36 mouse cellular contexts compared by ENCODE assay signal in the genomic region with DNA sequence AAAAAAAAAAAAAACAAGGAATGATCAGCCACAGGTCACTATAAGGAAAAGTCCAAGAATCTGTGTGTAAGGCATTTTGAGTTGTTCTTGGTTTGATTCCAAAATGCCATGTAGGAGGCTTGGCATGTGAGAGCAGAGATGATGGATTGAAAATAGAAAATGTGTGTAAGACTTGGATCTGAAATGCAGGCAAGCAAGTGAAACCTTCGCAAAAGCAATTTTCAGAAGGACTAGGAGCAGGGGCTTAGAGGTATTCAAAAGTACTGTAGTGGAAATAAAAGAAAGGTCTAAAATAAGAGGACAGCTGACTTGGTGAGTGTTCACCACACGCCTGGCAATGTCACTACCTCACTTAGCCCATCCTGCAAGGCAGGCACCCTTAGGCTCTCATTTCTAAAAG. TPM values are rescaled to one million over a fixed set of nuclear protein-coding genes. Genes with fewer than 3 reads are reported as not detected.
DNase-seq lines count a peak whose midpoint lies in the region; ATAC-seq and TF ChIP-seq lines count a peak whose summit lies in the region.
"Had no signal": no experiment of that assay in that cellular context is flagged by ENCODE, and none has a peak within 500 bp of the region (broad histone marks: within the 10 kb centered on the region; RNA-seq: fewer than 3 reads in every experiment).

No protein-coding gene starts in this region.

- ATAC-seq in frontal cortex, adult (ENCODE audit: low TSS enrichment) = peak; percentile 57
- ATAC-seq: CD4-positive, CD25-positive, alpha-beta regulatory T cell, adult 4 months; forebrain, embryonic 15.5 days; hindbrain, embryonic 16.5 days; intestine, embryonic 15.5 days; midbrain, embryonic 16.5 days had no signal

- no peak overlapping the region for H3K4me3 ChIP-seq in left cerebral cortex, adult 2 months
- no peak overlapping the region for H3K4me3 ChIP-seq in cortical plate, adult 2 months (ENCODE audit: insufficient read depth, low read length)
- H3K4me3 ChIP-seq: embryonic facial prominence, embryonic 12.5 days; forebrain, embryonic 15.5 days; gastrocnemius, adult 2 months; heart, adult 2 months; heart, embryonic 12.5 days; intestine, embryonic 15.5 days; midbrain, embryonic 10.5 days; myocyte; neural tube, embryonic 12.5 days had no signal

- no peak for TF ChIP-seq CTCF in left cerebral cortex, adult 2 months (IDR thresholded peaks at IDR 0.05)
- TF ChIP-seq CTCF in cortical plate, adult 2 months (IDR thresholded peaks at IDR 0.05; ENCODE audit: extremely low read depth, insufficient read depth, low read length) = no peak

- no peak for TF ChIP-seq POLR2A in cortical plate, adult 2 months (IDR thresholded peaks at IDR 0.05; ENCODE audit: extremely low read depth, insufficient read depth, low read length)

- H3K27ac ChIP-seq in left cerebral cortex, adult 2 months = peak overlapping the region; percentile 4; the same call in 1 of the 2 replicates
- 0 out of 2 replicates have a peak overlapping the region, but pooled peaks have one; percentile 10 for H3K27ac ChIP-seq in cortical plate, adult 2 months (ENCODE audit: insufficient read depth, low read length)
- H3K27ac ChIP-seq: embryonic facial prominence, embryonic 12.5 days; forebrain, embryonic 15.5 days; gastrocnemius, adult 2 months; heart, adult 2 months; intestine, embryonic 15.5 days; liver, embryonic 14.5 days; midbrain, embryonic 10.5 days; neural tube, embryonic 12.5 days had no signal

- DNase-seq in frontal cortex, postnatal 10 days (ENCODE audit: low spot score in 2 of 2) = no peak
- DNase-seq in left cerebral cortex, adult 2 months (ENCODE audit: extremely low spot score in 1 of 2, low spot score in 2 of 2) = no peak
- no peak for DNase-seq in left cerebral cortex, adult 8-10 months (ENCODE audit: low spot score in 2 of 2)
- peak; percentile 56 for DNase-seq in 3T3-L1 (ENCODE audit: low read depth, low spot score)
- DNase-seq in adrenal gland, adult 8-10 months = no peak
- DNase-seq: adrenal gland, postnatal 36 days; cerebellum, postnatal 25 days; embryo, embryonic 11 days; gastrocnemius, adult 2 months; gastrocnemius, postnatal 36 days; heart, adult 2 months; heart, postnatal 14 days; kidney, adult 2 months; kidney, postnatal 36 days; layer of hippocampus, postnatal 36 days; liver; lung, adult 2 months; thymus, postnatal 14 days had no signal

- H3K4me1 ChIP-seq in cortical plate, adult 2 months (ENCODE audit: control insufficient read depth, insufficient read depth, low read length) = peaks cover 8% of the 10 kb centered on the region
- H3K4me1 ChIP-seq: embryonic facial prominence, embryonic 12.5 days; forebrain, embryonic 15.5 days; intestine, embryonic 15.5 days; midbrain, embryonic 10.5 days; neural tube, embryonic 12.5 days had no signal

- intact Hi-C loops in left cerebral cortex, adult 2 months (cut with DNase I) = no loop called here

RNA-seq across cellular contexts. Expression of gene Actbl2, which starts 49.4 kb away (rescaled TPM):
- not detected for total RNA-seq in left cerebral cortex, adult 2 months (2021)
- under 1 TPM in 1 of 4 experiments, not detected in 3; 0.13 TPM for total RNA-seq in left cerebral cortex, adult 8-10 months (2022)
- polyA plus RNA-seq in cortical plate, adult 2 months (2012; rRNA removed) = 0.09 TPM in 1 of 2 replicates, not detected in the other
- total RNA-seq in adrenal gland, adult 8-10 months (2022) = not detected
- total RNA-seq: gastrocnemius, adult 2 months; gastrocnemius, postnatal 36 days; heart, adult 2 months; heart, postnatal 14 days; layer of hippocampus, postnatal 36 days; left cerebral cortex, postnatal 14 days; megakaryocyte progenitor cell, adult 5-6 weeks had no signal
- polyA plus RNA-seq: CD4-positive, CD25-positive, alpha-beta regulatory T cell, adult 4 months; forebrain, embryonic 15.5 days; heart, adult 2 months; heart, embryonic 12.5 days; hindbrain, embryonic 11.5 days; hindbrain, embryonic 16.5 days; intestine, embryonic 15.5 days; kidney, adult 2 months; kidney, embryonic 16.5 days; limb, embryonic 11.5 days; liver, embryonic 14.5 days; lung, adult 2 months; midbrain, embryonic 10.5 days; midbrain, embryonic 16.5 days; myocyte; neural tube, embryonic 12.5 days had no signal
